Mouse (Mus musculus) forebrain, embryonic 10.5 days (tissue): ENCODE results near the gene Itgb2. TPM values are rescaled to one million over a fixed set of nuclear protein-coding genes. Genes with fewer than 3 reads are reported as not detected.

Experiments
- DNase-seq: peaks from one replicate; pipeline ENCODE4 v3.0.0-alpha.2; 2017; ENCODE audit warnings: low spot score; ENCODE audit errors: extremely low spot score
- H3K27ac ChIP-seq: fragments of 300-500 bp; sonication (generic); 2 replicates; pipeline ENCODE4 v1.5.1; 2016; ENCODE audit warnings: mild to moderate bottlenecking
- H3K27me3 ChIP-seq: fragments of 300-500 bp; sonication (generic); 2 replicates; pipeline ENCODE4 v1.6.1; 2016; ENCODE audit warnings: mild to moderate bottlenecking; ENCODE audit not compliant: poor library complexity, severe bottlenecking
- H3K36me3 ChIP-seq: fragments of 300-500 bp; sonication (generic); replicated peaks from 2 replicates; pipeline ENCODE4 v1.6.1; 2016; ENCODE audit warnings: mild to moderate bottlenecking, moderate library complexity
- H3K4me1 ChIP-seq: fragments of 300-500 bp; sonication (generic); 2 replicates; pipeline ENCODE4 v1.6.1; 2016
- H3K4me3 ChIP-seq: fragments of 300-500 bp; sonication (generic); 2 replicates; pipeline ENCODE4 v1.5.1; 2016; ENCODE audit warnings: mild to moderate bottlenecking, moderate library complexity
- H3K9me3 ChIP-seq: fragments of 300-500 bp; sonication (generic); 2 replicates; pipeline ENCODE4 v1.6.1; 2016; ENCODE audit warnings: mild to moderate bottlenecking, moderate library complexity
- WGBS: fragments of 180-500 bp; shearing (Covaris S2); methylation state at CpG from one replicate; pipeline ENCODE4 v1.1.7; 2016; 5-methylcytosine and 5-hydroxymethylcytosine counted together
- polyA plus RNA-seq: library from polyadenylated mRNA; unstranded; fragments of >200 nt; fragmentation: Nextera tagmentation; extraction: Ambion mirVana; gene quantifications from 2 replicates; pipeline ENCODE4 v1.2.1, GENCODE M21; 2016

The Itgb2 gene
- polyA plus RNA-seq, 1 experiment from 2014 or later, result 0.76 TPM

DNA sequence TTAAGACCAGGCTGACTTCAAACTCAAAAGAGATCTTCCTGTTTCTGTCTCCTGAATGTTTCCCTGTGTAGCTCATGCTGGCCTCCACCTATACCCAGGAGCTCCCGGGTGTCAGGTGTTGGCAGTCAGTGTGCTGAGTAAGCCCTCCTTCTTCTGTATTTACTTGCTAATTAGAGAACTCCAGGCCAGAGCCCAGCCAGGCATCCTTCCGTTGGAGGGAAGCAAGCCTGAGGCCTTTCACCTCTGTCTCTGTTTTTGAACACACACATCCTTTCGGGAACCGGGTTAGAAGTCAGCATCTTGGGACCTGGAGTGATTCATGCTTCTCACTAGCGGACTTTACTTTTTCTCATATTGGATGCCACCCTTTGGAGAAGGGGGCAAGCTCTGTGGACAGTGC is 77.4 kb downstream of the Itgb2 start:
- 73% methylated on average over 5 of the region's 5 CpGs for WGBS
- Histone ChIP-seq H3K27ac (0 out of 2 replicates have a peak overlapping the region, but pooled peaks have one; percentile 99), H3K4me3 (peak overlapping the region; percentile 84), H3K4me1 (peaks cover 24% of the 10 kb centered on the region), H3K27me3 (no peaks in the 10 kb centered on the region), H3K9me3 (peaks cover 6% of the 10 kb centered on the region; the same call in 1 of the 2 replicates), H3K36me3 (peaks cover 53% of the 10 kb centered on the region)
- no peak for DNase-seq

- Histone ChIP-seq H3K9me3 (peaks cover 6% of the 10 kb centered on the region; the same call in 1 of the 2 replicates), H3K36me3 (peaks cover 64% of the 10 kb centered on the region), H3K27me3 (no peaks in the 10 kb centered on the region), H3K4me3 (no peak overlapping the region), H3K4me1 (peaks cover 24% of the 10 kb centered on the region), H3K27ac (no peak overlapping the region)
- no peak for DNase-seq
- WGBS, result 95% methylated on average over 8 of the region's 8 CpGs
Observed at GRCm38 (mm10) chr10:77608589-77608988, 78.5 kb downstream of the Itgb2 start.

- no peaks in the 10 kb centered on the region for H3K27me3 ChIP-seq
- no peaks in the 10 kb centered on the region for H3K9me3 ChIP-seq
- no peak overlapping the region for H3K4me3 ChIP-seq
- H3K4me1 ChIP-seq, result peaks cover 24% of the 10 kb centered on the region
- H3K27ac ChIP-seq, result no peak overlapping the region
- peaks cover 82% of the 10 kb centered on the region for H3K36me3 ChIP-seq
- WGBS, result 94% methylated on average over 8 of the region's 8 CpGs
- DNase-seq, result no peak
Observed at GRCm38 (mm10) chr10:77610221-77610961, 80.3 kb downstream of the Itgb2 start.

- peaks cover 98% of the 10 kb centered on the region for H3K36me3 ChIP-seq
Observed at GRCm38 (mm10) chr10:77613409-77613808, 83.4 kb downstream of the Itgb2 start.

More at GRCm38 (mm10) chr10:77613409-77613808, 83.4 kb downstream of the Itgb2 start:
- Histone ChIP-seq H3K4me1 (no peaks in the 10 kb centered on the region), H3K4me3 (no peak overlapping the region), H3K27ac (no peak overlapping the region), H3K9me3 (no peaks in the 10 kb centered on the region), H3K27me3 (no peaks in the 10 kb centered on the region)
- WGBS, result 94% methylated on average over 3 of the region's 3 CpGs
- DNase-seq, result no peak

Other genes with a start within 250 kb of the Itgb2 start
- 6.3 and 7.1 TPM in 2 replicates for gene Adarb1, start 112.0 kb upstream of the Itgb2 start, polyA plus RNA-seq
- gene Fam207a, start 14.5 kb upstream of the Itgb2 start, polyA plus RNA-seq, result 41.2 and 43.2 TPM in 2 replicates
- gene Pttg1ip, start 51.5 kb downstream of the Itgb2 start, polyA plus RNA-seq, result 62.0 and 64.5 TPM in 2 replicates
- 439 and 448 TPM in 2 replicates for gene Sumo3, start 75.8 kb downstream of the Itgb2 start, polyA plus RNA-seq
- 3.1 and 3.4 TPM in 2 replicates for gene Gm49325, start 75.9 kb downstream of the Itgb2 start, polyA plus RNA-seq
- gene Ube2g2, start 92.0 kb downstream of the Itgb2 start, polyA plus RNA-seq, result 102 and 104 TPM in 2 replicates
- 1.1 and 1.4 TPM in 2 replicates for gene Tspear, start 156.3 kb downstream of the Itgb2 start, polyA plus RNA-seq
- not detected in 2 replicates for gene Gm19402, start 160.5 kb downstream of the Itgb2 start, polyA plus RNA-seq
- not detected in 2 replicates for gene Gm9508, start 167.0 kb downstream of the Itgb2 start, polyA plus RNA-seq
- gene Gm10272, start 176.4 kb downstream of the Itgb2 start, polyA plus RNA-seq, result not detected in 2 replicates
- gene Gm10024, start 181.2 kb downstream of the Itgb2 start, polyA plus RNA-seq, result not detected in 2 replicates
- gene Gm10142, start 185.6 kb downstream of the Itgb2 start, polyA plus RNA-seq, result not detected in 2 replicates
- gene Krtap12-1, start 190.3 kb downstream of the Itgb2 start, polyA plus RNA-seq, result not detected in 2 replicates
- gene Gm10100, start 196.2 kb downstream of the Itgb2 start, polyA plus RNA-seq, result not detected in 2 replicates
- not detected in 2 replicates for gene Gm18596, start 212.4 kb downstream of the Itgb2 start, polyA plus RNA-seq
- gene Gm9736, start 221.1 kb downstream of the Itgb2 start, polyA plus RNA-seq, result not detected in 2 replicates
- not detected in 2 replicates for gene Gm3233, start 229.4 kb downstream of the Itgb2 start, polyA plus RNA-seq
- gene Gm3238, start 241.1 kb downstream of the Itgb2 start, polyA plus RNA-seq, result not detected in 2 replicates
- not detected in 2 replicates for gene Gm7138, start 246.7 kb downstream of the Itgb2 start, polyA plus RNA-seq